Mouse (Mus musculus) C2C12 (cell line): ENCODE measurements at regions not wholly inside any gene's neighbourhood (a gene's known extent, or its start where the extent isn't known, plus 50 kb on each side); places are given as distances from the start of the nearest gene placed in this dataset.

ENCODE experiments used
- H3K27me3 ChIP-seq: one replicate; pipeline ENCODE4 v1.6.1; 2011; ENCODE audit not compliant: control insufficient read depth, insufficient read depth, insufficient read length
- H3K36me3 ChIP-seq: one replicate; pipeline ENCODE4 v1.6.1; 2011; ENCODE audit not compliant: control insufficient read depth, insufficient read depth
- H3K4me3 ChIP-seq: one replicate; pipeline ENCODE4 v1.5.1; 2011; ENCODE audit warnings: mild to moderate bottlenecking, control low read depth; ENCODE audit not compliant: poor library complexity, insufficient read depth, severe bottlenecking
- H3K79me2 ChIP-seq: one replicate; pipeline ENCODE4 v1.6.1; 2011; ENCODE audit not compliant: control insufficient read depth, insufficient read depth
- H3K79me3 ChIP-seq: one replicate; pipeline ENCODE4 v1.6.1; 2011; ENCODE audit warnings: low read depth, control low read depth
- H3ac ChIP-seq: one replicate; pipeline ENCODE3; 2011; ENCODE audit warnings: low read depth; ENCODE audit not compliant: control insufficient read depth, insufficient read length
- CEBPB ChIP-seq: IDR thresholded peaks from one replicate; pipeline ENCODE4 v1.6.1; 2011; ENCODE audit warnings: low read depth, mild to moderate bottlenecking, control low read depth, moderate library complexity
- CTCF ChIP-seq: IDR thresholded peaks from one replicate; pipeline ENCODE4 v1.5.1; 2011; ENCODE audit not compliant: control insufficient read depth, insufficient read depth, insufficient read length
- FOSL1 ChIP-seq: IDR thresholded peaks from one replicate; pipeline ENCODE4 v1.8.0; 2011; ENCODE audit warnings: mild to moderate bottlenecking, low read length; ENCODE audit not compliant: poor library complexity, insufficient read depth, severe bottlenecking
- MAX ChIP-seq: IDR thresholded peaks from one replicate; pipeline ENCODE4 v1.6.1; 2011; ENCODE audit warnings: mild to moderate bottlenecking, control low read depth
- MYOD1 ChIP-seq: IDR thresholded peaks from one replicate; pipeline ENCODE4 v1.6.1; 2011; ENCODE audit warnings: low read depth; ENCODE audit not compliant: control insufficient read depth, insufficient read length
- MYOG ChIP-seq: IDR thresholded peaks from one replicate; pipeline ENCODE4 v1.6.1; 2011; ENCODE audit not compliant: control insufficient read depth, insufficient read length; ENCODE audit errors: extremely low read depth
- USF1 ChIP-seq: IDR thresholded peaks from one replicate; pipeline ENCODE4 v1.6.1; 2011; ENCODE audit warnings: low read depth, mild to moderate bottlenecking, control low read depth, moderate library complexity

DNA sequence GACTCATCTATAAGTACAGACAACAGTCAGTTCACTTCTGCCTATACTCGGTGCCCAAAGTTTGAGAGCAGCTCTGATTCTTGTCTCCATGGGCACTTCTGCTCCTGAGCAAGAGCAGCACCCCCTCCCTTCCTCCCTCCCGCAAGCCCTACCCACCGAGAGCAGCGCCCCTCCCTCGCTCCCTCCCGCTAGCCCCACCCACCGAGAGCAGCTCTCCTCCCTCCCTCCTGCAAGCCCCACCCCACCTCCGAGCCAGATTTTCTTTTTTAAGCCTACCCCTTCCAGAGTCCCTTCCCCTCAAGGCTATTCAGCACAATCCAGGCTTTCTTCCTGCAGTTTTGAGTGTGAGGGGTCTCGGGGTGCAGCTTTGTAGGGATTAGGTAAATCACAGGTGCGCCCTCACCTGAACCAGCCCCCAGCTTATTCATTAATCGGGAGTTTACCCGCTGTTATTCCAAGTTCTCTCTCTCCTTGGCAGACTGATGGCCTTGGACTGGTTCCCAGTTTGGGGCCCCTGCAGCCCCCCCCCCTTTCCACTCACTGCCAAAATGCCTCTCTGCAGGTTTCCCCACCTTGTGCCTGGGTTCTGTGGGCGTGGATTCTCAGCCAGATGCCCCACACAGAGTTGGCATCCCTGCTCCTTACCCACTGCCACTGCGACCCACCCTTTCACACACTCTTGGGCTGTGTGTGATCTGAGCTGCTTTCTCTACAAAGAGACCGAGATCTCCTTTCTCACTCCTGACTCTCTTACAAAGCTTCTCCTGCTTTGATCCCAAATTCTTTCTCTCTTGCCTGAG is 132.9 kb downstream of the Ly86 start:
- Histone ChIP-seq H3K36me3 (no peaks in the 10 kb centered on the region), H3K79me3 (no peaks in the 10 kb centered on the region), H3K79me2 (no peaks in the 10 kb centered on the region), H3K4me3 (no peak overlapping the region), H3ac (no peak overlapping the region), H3K27me3 (no peaks in the 10 kb centered on the region)
- TF ChIP-seq FOSL1 (no peak), MYOD1 (no peak), CTCF (no peak), MYOG (no peak), MAX (no peak), USF1 (no peak), CEBPB (no peak)

GRCm38 (mm10) chr13:37479182-37479691 is 134.2 kb downstream of the Ly86 start:
- TF ChIP-seq FOSL1 (no peak), MYOD1 (no peak), MAX (no peak), MYOG (no peak), CEBPB (no peak), USF1 (no peak), CTCF (no peak)
- Histone ChIP-seq H3K79me2 (no peaks in the 10 kb centered on the region), H3K4me3 (no peak overlapping the region), H3K36me3 (no peaks in the 10 kb centered on the region), H3K27me3 (no peaks in the 10 kb centered on the region), H3ac (no peak overlapping the region), H3K79me3 (no peaks in the 10 kb centered on the region)

DNA sequence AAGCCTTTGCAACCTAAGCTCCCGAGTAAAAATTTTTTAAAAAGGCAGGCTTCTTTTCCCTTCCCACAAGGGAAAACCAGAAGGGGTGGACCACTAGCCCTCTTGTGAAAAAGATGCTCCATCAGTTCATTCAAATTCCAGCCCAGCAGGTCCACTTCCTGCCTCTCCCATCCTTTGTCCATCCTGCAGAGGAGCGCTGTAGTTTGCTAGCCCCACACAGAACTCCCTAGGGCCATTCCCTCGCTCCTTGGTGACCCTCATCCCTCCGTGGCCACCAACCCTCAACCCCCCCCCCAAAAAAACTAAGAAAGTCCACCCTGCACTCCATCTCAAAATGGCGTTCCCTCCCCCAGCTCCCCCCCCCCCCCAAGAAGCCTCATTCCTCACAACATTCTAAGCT is 136.5 kb downstream of the Ly86 start:
- H3K27me3 ChIP-seq: no peaks in the 10 kb centered on the region

DNA sequence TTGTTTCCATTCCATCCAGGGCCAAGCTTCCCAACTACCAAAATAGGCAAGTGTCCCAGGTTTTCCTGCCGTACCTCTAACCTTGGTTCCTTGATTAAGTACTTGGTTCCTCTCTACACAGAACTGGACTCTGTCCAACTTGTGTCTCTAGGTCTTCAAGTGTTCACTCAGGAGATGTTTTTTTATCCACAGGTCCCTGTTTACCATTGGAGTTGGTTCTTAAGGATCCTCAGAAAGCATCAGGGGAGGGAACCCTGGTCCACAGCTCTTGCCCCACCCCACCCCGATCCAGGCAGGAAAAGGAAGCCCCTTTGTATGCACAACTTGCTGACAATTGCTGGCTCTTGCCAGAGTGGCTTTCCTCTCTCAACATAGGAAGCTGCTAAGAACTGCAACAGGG is 137.0 kb downstream of the Ly86 start:
- no peaks in the 10 kb centered on the region for H3K79me3 ChIP-seq
- H3K79me2 ChIP-seq: no peaks in the 10 kb centered on the region

More for the DNA sequence above, 136.5 kb downstream of the Ly86 start:
- Histone ChIP-seq H3K79me2 (no peaks in the 10 kb centered on the region), H3K79me3 (no peaks in the 10 kb centered on the region), H3K36me3 (no peaks in the 10 kb centered on the region), H3K4me3 (no peak overlapping the region), H3ac (no peak overlapping the region)
- TF ChIP-seq CTCF (no peak), FOSL1 (no peak), CEBPB (no peak), USF1 (no peak), MYOG (no peak), MYOD1 (no peak)

GRCm38 (mm10) chr13:37482589-37482988 is 137.6 kb downstream of the Ly86 start:
- no peak for TF ChIP-seq USF1
- no peak for TF ChIP-seq FOSL1
- no peak for TF ChIP-seq MAX
- no peak for TF ChIP-seq CTCF
- no peak for TF ChIP-seq CEBPB
- TF ChIP-seq MYOD1: no peak
- no peak for TF ChIP-seq MYOG
- Histone ChIP-seq H3K27me3 (no peaks in the 10 kb centered on the region), H3K4me3 (no peak overlapping the region), H3ac (no peak overlapping the region), H3K79me3 (no peaks in the 10 kb centered on the region), H3K36me3 (no peaks in the 10 kb centered on the region), H3K79me2 (no peaks in the 10 kb centered on the region)

More for the DNA sequence above, 137.0 kb downstream of the Ly86 start:
- H3K36me3 ChIP-seq: no peaks in the 10 kb centered on the region
- H3K27me3 ChIP-seq: no peaks in the 10 kb centered on the region
- H3ac ChIP-seq: no peak overlapping the region
- H3K4me3 ChIP-seq: no peak overlapping the region
- no peak for TF ChIP-seq CTCF
- no peak for TF ChIP-seq USF1
- TF ChIP-seq MAX: no peak
- no peak for TF ChIP-seq FOSL1
- TF ChIP-seq MYOG: no peak
- TF ChIP-seq MYOD1: no peak
